Comparison of ENCODE assay signal across 8 mouse cellular contexts in the genomic region with DNA sequence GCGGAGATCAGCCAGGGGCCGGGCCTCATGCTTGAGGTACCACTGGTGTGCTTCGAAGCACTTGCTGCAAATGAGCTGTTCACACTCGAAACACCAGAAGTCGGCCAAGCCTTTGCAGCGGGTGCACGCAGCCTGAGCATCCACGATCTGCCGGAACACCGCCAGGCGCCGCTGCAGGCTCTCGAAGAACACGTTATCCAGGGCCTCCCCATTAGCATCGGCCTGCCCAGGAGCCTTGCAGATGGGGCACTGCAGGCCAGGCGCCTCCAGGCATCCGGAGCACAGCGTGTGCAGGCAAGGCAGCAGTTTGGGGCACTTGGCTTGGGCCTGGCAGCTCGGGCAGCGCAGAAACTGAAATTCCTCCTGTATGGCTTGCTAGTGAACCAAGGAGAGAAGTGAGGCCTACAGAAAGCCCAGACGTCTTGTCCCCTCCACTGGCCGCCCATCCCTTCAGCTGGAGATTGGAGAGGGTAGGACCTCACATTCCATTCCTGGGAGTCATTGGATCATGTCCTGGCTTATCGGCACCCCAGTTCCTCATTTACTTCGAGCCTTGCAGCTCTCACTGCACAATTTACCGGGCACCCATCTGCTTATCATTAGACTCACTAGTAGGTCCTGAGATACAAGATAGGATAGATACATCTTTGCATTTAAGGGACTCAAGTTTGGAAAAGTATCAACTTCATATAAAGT. TPM values are rescaled to one million over a fixed set of nuclear protein-coding genes. Genes with fewer than 3 reads are reported as not detected.
DNase-seq lines count a peak whose midpoint lies in the region; ATAC-seq and TF ChIP-seq lines count a peak whose summit lies in the region.

No protein-coding gene starts in this region.

- peak; percentile 88 to 89 for DNase-seq in heart, postnatal 10 days
- DNase-seq in large intestine, adult 2 months (ENCODE audit: low read depth, low spot score) = peak; percentile 24

- H3K4me3 ChIP-seq in E14TG2a.4 (replicated peaks; ENCODE audit: low read length) = peak overlapping the region; percentile 95
- peak overlapping the region; percentile 9 for H3K4me3 ChIP-seq in forebrain, embryonic 13.5 days
- peak overlapping the region; percentile 75 for H3K4me3 ChIP-seq in liver, embryonic 16.5 days (ENCODE audit: low read depth, low read length)
- H3K4me3 ChIP-seq in neural tube, embryonic 13.5 days = peak overlapping the region; percentile 15; the same call in 1 of the 2 replicates
- no peak overlapping the region for H3K4me3 ChIP-seq in testis, adult 2 months (ENCODE audit: control insufficient read depth, low read depth, low read length)

- 17% methylated on average over 25 of the region's 25 CpGs for WGBS in forebrain, embryonic 13.5 days
- WGBS in large intestine, adult 2 months = 12% methylated on average over 25 of the region's 25 CpGs
- 9% methylated on average over 25 of the region's 25 CpGs for WGBS in liver, embryonic 16.5 days (ENCODE audit: insufficient replicate concordance)
- WGBS in neural tube, embryonic 13.5 days = 12% methylated on average over 25 of the region's 25 CpGs

- H3K9me3 ChIP-seq in E14TG2a.4 (ENCODE audit: low read length) = no peaks in the 10 kb centered on the region
- no peaks in the 10 kb centered on the region for H3K9me3 ChIP-seq in forebrain, embryonic 13.5 days (replicated peaks)
- no peaks in the 10 kb centered on the region for H3K9me3 ChIP-seq in liver, embryonic 16.5 days (replicated peaks; ENCODE audit: control insufficient read depth, low read length)
- H3K9me3 ChIP-seq in neural tube, embryonic 13.5 days = no peaks in the 10 kb centered on the region

- intact Hi-C loops in heart, postnatal 10 days (cut with DNase I) = loop anchor here (1.0 kb wide), 1 partner anchor 33 kb away; no protein-coding TSS in a partner anchor

- no peak for TF ChIP-seq POLR2A in testis, adult 2 months (IDR thresholded peaks at IDR 0.05; ENCODE audit: control insufficient read depth, low read depth, low read length)

- peaks cover 73% of the 10 kb centered on the region for H3K4me1 ChIP-seq in E14TG2a.4 (replicated peaks; ENCODE audit: low read depth, low read length)
- H3K4me1 ChIP-seq in forebrain, embryonic 13.5 days = peaks cover 41% of the 10 kb centered on the region
- H3K4me1 ChIP-seq in liver, embryonic 16.5 days (ENCODE audit: control insufficient read depth, low read depth, low read length) = peaks cover 63% of the 10 kb centered on the region
- H3K4me1 ChIP-seq in neural tube, embryonic 13.5 days (replicated peaks) = peaks cover 39% of the 10 kb centered on the region
- H3K4me1 ChIP-seq in testis, adult 2 months (ENCODE audit: control insufficient read depth, insufficient read depth, low read length) = peaks cover 2% of the 10 kb centered on the region; the same call in 1 of the 2 replicates

- peak; percentile 56 for TF ChIP-seq CTCF in E14TG2a.4 (conservative IDR thresholded peaks at IDR 0.05; ENCODE audit: low read length)
- peak; percentile 55; the same call in 1 of the 2 replicates for TF ChIP-seq CTCF in testis, adult 2 months (IDR thresholded peaks at IDR 0.05; ENCODE audit: control insufficient read depth, insufficient read depth, insufficient replicate concordance, low read depth, low read length)

- H3K4me2 ChIP-seq in forebrain, embryonic 13.5 days = peak overlapping the region; percentile 47
- peak overlapping the region; percentile 81 for H3K4me2 ChIP-seq in liver, embryonic 16.5 days (ENCODE audit: low read depth, low read length)
- peak overlapping the region; percentile 45 for H3K4me2 ChIP-seq in neural tube, embryonic 13.5 days

- peak overlapping the region; percentile 45 for H3K9ac ChIP-seq in forebrain, embryonic 13.5 days
- peak overlapping the region; percentile 66 for H3K9ac ChIP-seq in liver, embryonic 16.5 days (ENCODE audit: low read depth, low read length)
- peak overlapping the region; percentile 64 for H3K9ac ChIP-seq in neural tube, embryonic 13.5 days

- peak; percentile 64; the same call in 1 of the 2 replicates for ATAC-seq in cerebellum, adult (ENCODE audit: insufficient number of reproducible peaks, low FRiP score, low TSS enrichment)
- peak; percentile 88 for ATAC-seq in forebrain, embryonic 13.5 days
- ATAC-seq in liver, embryonic 16.5 days (ENCODE audit: low read depth) = peak; percentile 80
- ATAC-seq in neural tube, embryonic 13.5 days (ENCODE audit: low read depth) = peak; percentile 75

- H3K36me3 ChIP-seq in E14TG2a.4 (ENCODE audit: insufficient read depth, low read length) = peaks cover 49% of the 10 kb centered on the region
- no peaks in the 10 kb centered on the region for H3K36me3 ChIP-seq in forebrain, embryonic 13.5 days (ENCODE audit: poor library complexity, severe bottlenecking)
- peaks cover 4% of the 10 kb centered on the region; the same call in 1 of the 2 replicates for H3K36me3 ChIP-seq in liver, embryonic 16.5 days (ENCODE audit: control insufficient read depth, insufficient read depth)
- no peaks in the 10 kb centered on the region for H3K36me3 ChIP-seq in neural tube, embryonic 13.5 days
- no peaks in the 10 kb centered on the region for H3K36me3 ChIP-seq in testis, adult 2 months (ENCODE audit: control insufficient read depth, insufficient read depth, low read length)

- no peak overlapping the region for H3K27ac ChIP-seq in forebrain, embryonic 13.5 days
- peak overlapping the region; percentile 93 for H3K27ac ChIP-seq in liver, embryonic 16.5 days (ENCODE audit: low read length)
- peak overlapping the region; percentile 49; the same call in 1 of the 2 replicates for H3K27ac ChIP-seq in neural tube, embryonic 13.5 days (replicated peaks)
- H3K27ac ChIP-seq in testis, adult 2 months (ENCODE audit: control insufficient read depth, insufficient read depth, low read depth, low read length) = 0 out of 2 replicates have a peak overlapping the region, but pooled peaks have one; percentile 3

- no peaks in the 10 kb centered on the region for H3K27me3 ChIP-seq in E14TG2a.4 (ENCODE audit: insufficient read depth, low read length)
- H3K27me3 ChIP-seq in forebrain, embryonic 13.5 days = no peaks in the 10 kb centered on the region
- H3K27me3 ChIP-seq in liver, embryonic 16.5 days (ENCODE audit: control insufficient read depth, insufficient read depth, low read depth, low read length) = no peaks in the 10 kb centered on the region
- no peaks in the 10 kb centered on the region for H3K27me3 ChIP-seq in neural tube, embryonic 13.5 days
- H3K27me3 ChIP-seq in testis, adult 2 months (ENCODE audit: control insufficient read depth, insufficient read depth, low read length) = no peaks in the 10 kb centered on the region; the same call in 1 of the 2 replicates

RNA-seq across cellular contexts. Expression of gene Pml, which starts 2.4 kb away (rescaled TPM):
- 7.1 and 8.3 TPM in 2 replicates for polyA plus RNA-seq in forebrain, embryonic 13.5 days (2015; fragmentation: Nextera tagmentation; extraction: Ambion mirVana)
- 10 to 100 TPM; 12.4 to 13.0 TPM for total RNA-seq in heart, postnatal 10 days (2021)
- 35.1 and 43.9 TPM in 2 replicates for polyA plus RNA-seq in large intestine, adult 2 months (2012; rRNA removed)
- polyA plus RNA-seq in liver, embryonic 16.5 days (2015; fragmentation: Nextera tagmentation; extraction: Ambion mirVana) = 18.3 and 21.2 TPM in 2 replicates
- 3.4 and 4.0 TPM in 2 replicates for polyA plus RNA-seq in neural tube, embryonic 13.5 days (2015; fragmentation: Nextera tagmentation; extraction: Ambion mirVana)
- polyA plus RNA-seq in testis, adult 2 months (2012; rRNA removed) = 1.8 and 2.9 TPM in 2 replicates

RNA-seq across cellular contexts. Expression of gene Stoml1, which starts 5.8 kb away (rescaled TPM):
- polyA plus RNA-seq in forebrain, embryonic 13.5 days (2015; fragmentation: Nextera tagmentation; extraction: Ambion mirVana) = 71.6 and 77.9 TPM in 2 replicates
- 10 to 100 TPM; 15.5 to 15.6 TPM for total RNA-seq in heart, postnatal 10 days (2021)
- polyA plus RNA-seq in large intestine, adult 2 months (2012; rRNA removed) = 23.4 and 28.8 TPM in 2 replicates
- polyA plus RNA-seq in liver, embryonic 16.5 days (2015; fragmentation: Nextera tagmentation; extraction: Ambion mirVana) = 3.7 TPM in 2 replicates
- polyA plus RNA-seq in neural tube, embryonic 13.5 days (2015; fragmentation: Nextera tagmentation; extraction: Ambion mirVana) = 86.0 and 107 TPM in 2 replicates
- 11.0 and 11.5 TPM in 2 replicates for polyA plus RNA-seq in testis, adult 2 months (2012; rRNA removed)

RNA-seq across cellular contexts. Expression of gene Islr2, which starts 43.1 kb away (rescaled TPM):
- 50.1 and 56.9 TPM in 2 replicates for polyA plus RNA-seq in forebrain, embryonic 13.5 days (2015; fragmentation: Nextera tagmentation; extraction: Ambion mirVana)
- 1 to 10 TPM; 2.5 to 4.5 TPM for total RNA-seq in heart, postnatal 10 days (2021)
- 0.68 and 0.96 TPM in 2 replicates for polyA plus RNA-seq in large intestine, adult 2 months (2012; rRNA removed)
- polyA plus RNA-seq in liver, embryonic 16.5 days (2015; fragmentation: Nextera tagmentation; extraction: Ambion mirVana) = not detected in 2 replicates
- polyA plus RNA-seq in neural tube, embryonic 13.5 days (2015; fragmentation: Nextera tagmentation; extraction: Ambion mirVana) = 19.8 and 22.3 TPM in 2 replicates
- polyA plus RNA-seq in testis, adult 2 months (2012; rRNA removed) = 5.1 and 5.2 TPM in 2 replicates

RNA-seq across cellular contexts. Expression of gene Islr, which starts 43.1 kb away (rescaled TPM):
- polyA plus RNA-seq in forebrain, embryonic 13.5 days (2015; fragmentation: Nextera tagmentation; extraction: Ambion mirVana) = 10.0 and 11.2 TPM in 2 replicates
- total RNA-seq in heart, postnatal 10 days (2021) = 10 to 100 TPM; 52.4 to 54.4 TPM
- polyA plus RNA-seq in large intestine, adult 2 months (2012; rRNA removed) = 31.6 and 32.1 TPM in 2 replicates
- polyA plus RNA-seq in liver, embryonic 16.5 days (2015; fragmentation: Nextera tagmentation; extraction: Ambion mirVana) = 3.6 and 4.0 TPM in 2 replicates
- polyA plus RNA-seq in neural tube, embryonic 13.5 days (2015; fragmentation: Nextera tagmentation; extraction: Ambion mirVana) = 53.6 and 58.2 TPM in 2 replicates
- 5.6 and 8.4 TPM in 2 replicates for polyA plus RNA-seq in testis, adult 2 months (2012; rRNA removed)
